Mouse (Mus musculus) spleen, adult 2 months (tissue): ENCODE measurements at regions not wholly inside any gene's neighbourhood (a gene's known extent, or its start where the extent isn't known, plus 50 kb on each side); places are given as distances from the start of the nearest gene placed in this dataset.

Experiments
- CTCF ChIP-seq: fragments of 200-500 bp; IDR thresholded peaks from 2 replicates; pipeline ENCODE4 v1.5.1; 2011; ENCODE audit warnings: mild to moderate bottlenecking, inconsistent platforms; ENCODE audit not compliant: insufficient read depth, insufficient read length, insufficient replicate concordance; ENCODE audit errors: extremely low read depth
- POLR2A ChIP-seq: fragments of 200-500 bp; IDR thresholded peaks from 2 replicates; pipeline ENCODE4 v1.6.1; 2011; ENCODE audit warnings: low read depth, low read length, inconsistent platforms

DNA sequence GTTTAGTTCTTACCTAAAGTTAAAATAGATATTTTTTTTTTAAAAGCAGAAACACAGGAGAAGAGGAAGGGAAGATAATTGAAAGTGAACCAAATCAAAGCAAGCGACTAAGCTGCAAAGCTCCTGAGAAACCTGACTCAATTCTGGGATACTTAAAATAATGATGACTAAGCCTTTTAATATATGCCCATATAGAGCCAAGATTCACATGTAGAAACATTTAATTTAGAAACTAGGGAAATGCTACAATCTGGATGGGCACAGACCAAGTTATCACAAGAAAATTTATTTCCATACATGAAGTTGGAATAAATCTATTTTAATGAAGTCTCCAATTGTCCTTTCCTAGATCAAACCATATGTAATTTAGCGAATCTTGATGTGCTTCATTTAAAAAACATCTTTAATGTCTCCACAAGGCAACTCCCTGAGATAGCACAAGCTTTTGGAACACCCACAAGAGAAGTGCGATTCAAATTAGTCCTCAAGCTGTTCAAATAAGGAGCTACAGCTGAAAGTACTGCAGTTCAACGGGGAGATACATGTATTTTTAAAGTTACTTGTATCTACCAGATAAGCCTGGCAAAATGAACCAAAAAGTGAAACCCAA lies 386.7 kb downstream of the Car8 start:
- TF ChIP-seq CTCF, result no peak
- TF ChIP-seq POLR2A, result no peak
